Mouse (Mus musculus): ENCODE results near the gene Gm17555. TPM values are rescaled to one million over a fixed set of nuclear protein-coding genes. Genes with fewer than 3 reads are reported as not detected.
"Not testable (repeated sequence)": the region's sequence is repeated elsewhere in the genome, so short reads cannot be mapped to it uniquely, and the experiment has no call there.

Gm17555 gene
- not detected for total RNA-seq (2021)
- long read RNA-seq, experiment 1: 0 reads
- long read RNA-seq, experiment 2: 0 reads

DNA sequence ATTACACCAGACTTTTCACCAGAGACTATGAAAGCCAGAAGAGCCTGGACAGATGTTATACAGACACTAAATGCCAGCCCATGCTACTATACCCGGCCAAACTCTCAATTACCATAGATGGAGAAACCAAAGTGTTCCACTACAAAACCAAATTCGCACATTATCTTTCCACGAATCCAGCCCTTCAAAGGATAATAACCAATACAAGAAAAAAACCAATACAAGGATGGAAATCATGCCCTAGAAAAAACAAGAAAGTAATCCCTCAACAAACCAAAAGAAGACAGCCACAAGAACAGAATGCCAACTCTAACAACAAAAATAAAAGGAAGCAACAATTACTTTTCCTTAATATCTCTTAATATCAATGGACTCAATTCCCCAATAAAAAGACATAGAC lies at the start of gene Gm17555:
Gm17555 (plus strand) TSS at position 301 of the 400 bp plus-strand sequence.
- DNase-seq (ENCODE audit: extremely low spot score in 1 of 2, low spot score in 2 of 2); H3K27ac ChIP-seq; H3K4me3 ChIP-seq; intact Hi-C loops (cut with DNase I): not testable (repeated sequence)

DNA sequence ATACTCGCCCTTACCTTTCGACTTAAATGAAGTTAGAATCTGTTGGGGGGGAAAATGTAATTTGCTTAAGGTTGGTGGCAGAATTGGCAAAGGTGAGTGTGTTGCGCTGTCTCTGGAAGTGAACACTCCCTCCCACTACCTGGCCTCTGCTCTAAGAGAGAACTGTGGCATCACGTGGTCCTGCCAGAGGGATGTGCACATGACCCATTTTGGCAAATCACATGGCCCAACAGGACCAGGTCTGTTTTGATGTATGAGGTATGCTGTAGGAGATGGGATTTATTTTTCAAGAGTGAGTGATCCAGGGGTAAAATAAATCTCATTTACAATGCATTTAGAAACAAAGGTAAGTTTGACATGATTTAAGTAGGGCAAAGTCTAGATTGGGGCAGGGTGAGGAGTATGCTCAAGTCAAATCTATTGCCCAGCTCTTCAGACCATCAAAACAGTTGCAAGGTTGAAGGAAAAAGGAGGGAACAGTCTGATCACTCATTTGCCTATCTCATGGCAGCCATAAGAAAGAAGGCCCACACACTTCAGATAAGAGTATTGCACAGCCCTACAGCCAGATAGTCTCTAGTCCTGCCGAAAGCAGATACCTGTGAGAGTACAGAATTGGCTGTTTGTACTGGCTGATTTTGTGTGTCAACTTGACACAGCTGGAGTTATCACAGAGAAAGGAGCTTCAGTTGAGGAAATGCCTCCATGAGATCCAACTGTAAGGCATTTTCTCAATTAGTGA lies 49.5 kb upstream of the Gm17555 start:
- intact Hi-C loops (cut with DNase I): no loop called here
- no peak for DNase-seq (ENCODE audit: extremely low spot score in 1 of 2, low spot score in 2 of 2)
- Histone ChIP-seq H3K4me3 (no peak overlapping the region), H3K27ac (no peak overlapping the region)
- TF ChIP-seq CTCF (IDR thresholded peaks at IDR 0.05): no peak

DNA sequence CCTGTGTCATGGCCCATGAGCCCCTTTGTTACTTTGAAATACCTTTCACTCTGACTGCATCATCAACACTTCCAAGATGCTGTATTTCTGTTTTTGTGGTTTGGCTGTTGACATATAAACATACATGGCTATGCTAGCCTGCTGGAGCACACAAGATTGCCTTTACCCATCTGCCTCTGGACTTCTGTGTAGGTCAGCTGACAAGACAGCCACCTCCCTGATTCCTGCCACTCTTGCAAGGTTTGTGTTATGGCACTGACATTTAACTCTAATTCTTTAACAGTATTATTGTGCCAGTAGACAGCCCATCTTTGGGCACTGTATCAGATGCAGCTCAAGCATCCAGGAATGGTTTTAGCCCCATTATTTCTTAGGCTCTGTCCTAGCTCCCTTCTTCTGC lies 48.6 kb upstream of the Gm17555 start:
- TF ChIP-seq CTCF (IDR thresholded peaks at IDR 0.05): no peak
- Histone ChIP-seq H3K4me3 (no peak overlapping the region), H3K27ac (no peak overlapping the region)
- intact Hi-C loops (cut with DNase I): no loop called here
- no peak for DNase-seq (ENCODE audit: extremely low spot score in 1 of 2, low spot score in 2 of 2)

DNA sequence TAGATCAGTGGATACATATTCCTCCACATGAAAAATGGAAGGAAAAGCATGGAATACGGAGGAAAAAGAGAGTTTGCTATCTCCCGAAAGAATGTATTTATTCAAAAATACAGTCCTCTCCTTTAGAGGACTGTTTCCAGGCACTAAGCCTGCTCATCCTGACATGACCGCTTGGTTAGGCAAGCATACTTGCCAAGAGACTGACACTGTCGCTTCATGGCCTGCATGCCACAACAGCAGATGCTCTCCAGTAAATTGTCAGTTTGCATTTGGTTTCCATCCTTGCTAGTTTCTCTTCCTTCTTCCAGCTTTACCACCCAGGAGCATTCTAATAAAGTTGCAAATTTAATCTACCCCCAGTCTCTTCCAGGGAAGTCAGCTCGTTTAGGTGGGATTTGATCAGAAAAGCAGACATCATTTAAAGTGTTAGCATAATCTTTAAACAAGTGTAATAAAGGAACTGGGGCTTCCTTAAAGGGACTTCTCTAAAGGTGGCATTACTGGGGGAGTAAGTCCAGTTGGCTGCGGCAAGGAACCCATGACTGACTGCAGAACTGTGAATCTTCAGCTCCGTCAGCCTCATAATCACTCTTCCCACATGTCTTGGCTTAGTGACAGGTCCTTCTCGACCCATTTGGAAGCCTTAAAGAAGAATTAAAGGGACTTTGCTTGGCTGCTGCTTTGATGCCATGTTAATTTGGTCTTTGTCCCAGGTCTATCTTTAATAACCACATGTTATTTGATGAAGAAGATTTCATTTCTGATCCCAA lies 47.9 kb upstream of the Gm17555 start:
- intact Hi-C loops (cut with DNase I): no loop called here
- no peak for TF ChIP-seq CTCF (IDR thresholded peaks at IDR 0.05)
- Histone ChIP-seq H3K27ac (no peak overlapping the region), H3K4me3 (no peak overlapping the region)
- DNase-seq (ENCODE audit: extremely low spot score in 1 of 2, low spot score in 2 of 2): no peak

DNA sequence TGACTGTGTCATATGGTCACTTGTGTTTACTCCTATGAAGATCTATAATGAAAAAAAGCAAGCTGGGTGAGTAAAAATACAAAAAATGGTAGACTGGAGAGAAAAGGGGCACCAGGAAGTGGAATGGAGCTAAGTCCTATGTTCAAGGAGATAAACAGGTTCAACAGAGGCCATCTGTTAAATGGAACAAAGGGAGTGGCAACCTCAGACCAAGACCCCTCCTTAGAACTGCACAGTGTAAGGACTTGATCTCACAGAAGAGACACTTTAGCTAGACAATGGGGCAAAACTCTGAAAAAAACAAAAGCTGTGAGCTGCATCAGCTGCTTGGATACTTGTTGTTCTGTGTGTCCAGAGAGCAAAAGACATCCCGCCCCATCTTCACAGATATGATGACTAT lies 43.5 kb upstream of the Gm17555 start:
- no peak for TF ChIP-seq CTCF (IDR thresholded peaks at IDR 0.05)
- intact Hi-C loops (cut with DNase I): no loop called here
- Histone ChIP-seq H3K4me3 (no peak overlapping the region), H3K27ac (no peak overlapping the region)
- no peak for DNase-seq (ENCODE audit: extremely low spot score in 1 of 2, low spot score in 2 of 2)

DNA sequence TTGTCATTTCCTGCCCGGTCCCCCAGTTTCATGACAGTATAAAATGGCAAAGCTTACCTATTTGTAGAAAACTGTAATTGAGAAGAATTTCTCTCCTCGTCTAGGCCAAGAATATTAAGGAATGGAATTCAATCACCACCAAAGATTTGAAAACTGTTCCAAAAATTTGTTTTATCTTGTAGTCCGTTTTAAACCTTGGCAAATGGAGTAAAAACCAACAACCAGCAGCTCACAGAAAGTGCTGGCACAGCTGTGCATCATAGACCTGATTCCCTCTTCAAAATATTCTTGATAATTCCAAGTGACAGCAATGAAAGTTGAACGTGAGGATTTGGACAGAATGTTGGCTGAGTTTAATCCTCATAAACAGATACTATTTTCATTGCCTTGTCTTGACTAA lies 23.6 kb upstream of the Gm17555 start:
- H3K27ac ChIP-seq: no peak overlapping the region
- intact Hi-C loops (cut with DNase I): no loop called here
- no peak overlapping the region for H3K4me3 ChIP-seq
- no peak for TF ChIP-seq CTCF (IDR thresholded peaks at IDR 0.05)
- DNase-seq (ENCODE audit: extremely low spot score in 1 of 2, low spot score in 2 of 2): no peak

DNA sequence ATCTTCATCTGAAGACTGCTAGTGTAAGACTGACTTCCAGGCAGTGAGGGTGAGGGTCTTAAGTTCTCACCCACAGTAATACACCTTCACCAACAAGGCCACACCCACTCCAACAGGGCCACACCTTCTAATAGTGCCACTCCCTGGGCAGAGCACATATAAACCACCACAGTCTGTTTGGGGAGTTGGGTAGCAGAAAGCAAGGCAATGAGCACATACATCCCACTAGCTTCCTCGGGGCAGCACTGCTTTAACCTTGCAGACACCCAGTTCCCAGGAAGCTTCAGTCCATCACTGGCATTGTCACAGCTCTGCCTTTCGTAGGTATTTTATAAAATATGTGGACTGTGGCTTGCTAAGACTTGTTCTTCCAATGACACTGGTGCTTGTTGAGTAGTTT lies 22.8 kb upstream of the Gm17555 start:
- no peak overlapping the region for H3K27ac ChIP-seq
- TF ChIP-seq CTCF (IDR thresholded peaks at IDR 0.05): no peak
- no peak for DNase-seq (ENCODE audit: extremely low spot score in 1 of 2, low spot score in 2 of 2)
- intact Hi-C loops (cut with DNase I): no loop called here
- no peak overlapping the region for H3K4me3 ChIP-seq

DNA sequence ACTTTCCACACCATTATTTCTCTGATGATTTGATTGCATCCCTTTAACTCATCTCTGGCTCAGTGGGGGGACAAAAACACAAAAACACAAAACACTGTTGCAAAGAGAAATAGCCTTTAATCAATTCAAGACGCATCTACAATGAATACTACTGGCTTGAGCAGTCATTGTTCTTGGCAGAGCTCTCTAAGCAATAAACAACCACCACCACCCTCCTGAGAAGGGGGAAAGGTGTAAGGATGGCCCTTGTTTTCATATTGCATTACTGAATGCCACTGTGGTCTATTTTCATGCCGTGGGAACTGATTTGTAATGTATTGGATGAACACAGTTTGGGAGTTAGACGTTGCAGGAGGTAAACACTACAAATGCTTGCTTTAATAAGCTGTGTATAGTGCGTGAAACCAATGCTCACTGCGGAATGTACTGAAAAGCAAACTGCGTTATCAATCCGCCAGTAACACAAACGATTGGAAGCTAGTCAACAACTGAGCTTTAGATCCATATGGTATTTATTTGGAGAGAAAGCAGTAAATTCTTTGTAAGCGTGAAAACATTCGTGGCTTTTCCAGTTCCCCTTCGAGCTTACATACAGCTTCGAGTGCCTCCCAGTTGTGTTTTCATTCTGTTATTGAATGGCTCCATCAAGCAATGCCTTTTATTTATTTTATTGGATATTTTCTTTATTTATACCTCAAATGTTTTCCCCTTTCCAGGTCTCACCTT lies 19.1 kb upstream of the Gm17555 start:
- intact Hi-C loops (cut with DNase I): no loop called here
- H3K4me3 ChIP-seq: no peak overlapping the region
- no peak for DNase-seq (ENCODE audit: extremely low spot score in 1 of 2, low spot score in 2 of 2)
- no peak overlapping the region for H3K27ac ChIP-seq
- no peak for TF ChIP-seq CTCF (IDR thresholded peaks at IDR 0.05)

DNA sequence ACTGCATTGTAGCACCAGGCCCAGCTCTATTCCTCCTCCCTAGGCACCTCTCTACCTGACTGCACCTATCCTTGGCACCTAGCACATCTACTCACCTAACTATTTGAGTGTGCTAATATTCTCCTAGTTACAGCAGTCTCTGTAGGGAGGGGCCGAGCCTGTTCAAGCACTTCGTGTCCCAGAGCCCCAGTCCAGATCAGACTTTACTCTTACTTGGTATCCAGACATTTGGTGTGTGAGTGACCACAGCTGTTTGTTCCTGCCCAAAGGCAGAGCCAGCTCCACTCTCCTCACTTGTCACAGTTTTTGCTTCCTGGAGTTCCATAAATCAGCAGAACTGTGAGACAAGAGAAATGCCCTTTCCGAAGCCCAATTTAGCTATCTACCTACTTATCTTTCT lies 15.9 kb upstream of the Gm17555 start:
- Histone ChIP-seq H3K27ac (no peak overlapping the region), H3K4me3 (no peak overlapping the region)
- no peak for DNase-seq (ENCODE audit: extremely low spot score in 1 of 2, low spot score in 2 of 2)
- TF ChIP-seq CTCF (IDR thresholded peaks at IDR 0.05): no peak
- intact Hi-C loops (cut with DNase I): no loop called here

DNA sequence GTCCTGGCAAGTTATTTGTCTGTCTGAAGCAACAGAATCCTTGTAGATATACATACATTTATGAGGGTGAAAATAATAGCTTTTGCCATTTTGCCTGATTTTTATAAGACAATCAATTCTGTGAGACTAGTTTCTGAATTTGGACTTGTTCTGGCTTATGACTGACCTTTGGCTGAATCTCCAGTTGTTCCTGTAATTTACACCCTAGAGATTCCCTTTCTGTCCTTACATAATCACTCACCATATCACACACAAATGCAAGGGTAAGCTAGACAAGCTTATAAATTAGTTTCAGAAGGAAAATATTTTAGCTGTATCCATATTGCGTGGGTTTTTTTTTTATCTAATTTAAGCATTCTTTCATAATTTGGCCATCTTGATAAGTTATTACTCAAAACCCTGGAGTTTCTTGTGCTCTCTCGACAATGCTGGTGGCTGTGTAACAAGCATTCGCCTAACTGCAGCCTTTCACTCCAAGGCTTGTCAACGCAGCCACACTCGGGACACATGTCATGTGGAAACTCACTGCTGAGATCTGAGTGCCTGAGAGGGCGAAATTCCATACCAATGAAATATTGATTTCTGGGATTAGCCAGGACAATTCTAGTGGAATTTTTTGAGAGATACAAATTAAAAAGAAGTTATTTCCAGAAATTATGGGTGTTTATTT lies 3.8 kb upstream of the Gm17555 start:
- no peak for TF ChIP-seq CTCF (IDR thresholded peaks at IDR 0.05)
- H3K27ac ChIP-seq: no peak overlapping the region
- intact Hi-C loops (cut with DNase I): no loop called here
- no peak overlapping the region for H3K4me3 ChIP-seq
- no peak for DNase-seq (ENCODE audit: extremely low spot score in 1 of 2, low spot score in 2 of 2)

DNA sequence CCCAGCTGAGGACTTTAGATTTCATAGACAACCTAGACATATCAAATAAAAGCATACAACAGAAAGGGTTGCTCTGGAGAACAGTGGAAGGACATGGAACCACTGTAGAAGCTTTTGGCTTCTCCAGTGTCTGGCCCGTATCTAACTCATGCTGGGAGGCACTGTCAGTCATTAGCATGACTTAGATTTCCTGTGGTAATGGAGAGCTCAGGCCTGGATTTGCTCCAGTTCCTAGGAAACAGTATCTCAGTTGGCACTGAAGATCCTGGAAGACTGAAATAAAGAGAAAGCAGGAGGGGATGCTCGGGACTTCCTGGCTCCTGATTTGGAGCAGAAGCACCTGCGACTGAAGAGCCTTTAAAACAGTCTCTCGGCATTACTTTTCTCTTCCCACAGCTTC lies 12.7 kb downstream of the Gm17555 start:
- no peak overlapping the region for H3K4me3 ChIP-seq
- TF ChIP-seq CTCF (IDR thresholded peaks at IDR 0.05): no peak
- intact Hi-C loops (cut with DNase I): no loop called here
- DNase-seq (ENCODE audit: extremely low spot score in 1 of 2, low spot score in 2 of 2): no peak
- no peak overlapping the region for H3K27ac ChIP-seq

DNA sequence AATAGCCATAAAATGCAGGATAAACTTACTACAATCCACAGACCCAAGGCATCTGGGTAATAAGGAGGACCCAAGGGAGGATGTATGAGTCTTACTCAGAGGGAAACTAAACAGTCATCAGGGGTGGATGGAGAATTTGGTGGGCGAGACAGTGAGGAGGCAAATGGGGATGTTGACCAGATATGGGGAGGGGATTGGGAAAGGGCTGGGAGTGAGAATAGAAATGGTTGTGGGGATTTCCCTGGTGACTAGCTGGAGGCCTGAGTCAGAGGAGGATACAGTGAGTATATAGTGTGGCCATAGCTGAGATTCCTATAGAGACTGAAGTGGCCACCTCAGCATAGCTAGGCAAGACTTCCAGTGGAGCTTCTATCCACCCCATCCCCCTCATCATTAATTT lies 16.8 kb downstream of the Gm17555 start:
- intact Hi-C loops (cut with DNase I): no loop called here
- no peak for DNase-seq (ENCODE audit: extremely low spot score in 1 of 2, low spot score in 2 of 2)
- TF ChIP-seq CTCF (IDR thresholded peaks at IDR 0.05): no peak

More for the DNA sequence above, 16.8 kb downstream of the Gm17555 start:
- Histone ChIP-seq H3K27ac (no peak overlapping the region), H3K4me3 (no peak overlapping the region)
